Mouse (Mus musculus) adrenal gland (tissue): ENCODE measurements around the gene Cdh15.

Source experiments
- intact Hi-C: fragments of 180-260 bp; cut with DNase I; formaldehyde crosslinking; loops from one replicate; pipeline ENCODE4 v1.15.1; 2025

The Cdh15 gene

GRCm38 (mm10) chr8:122878231-122878630 is 30.5 kb downstream of the Cdh15 start:
- intact Hi-C loops = no loop called here

GRCm38 (mm10) chr8:122880302-122880701 is 32.5 kb downstream of the Cdh15 start:
- intact Hi-C loops = no loop called here

GRCm38 (mm10) chr8:122883671-122884070 is 35.9 kb downstream of the Cdh15 start:
- intact Hi-C loops = no loop called here

- intact Hi-C loops = loop anchor here (5.0 kb wide), 1 partner anchor 39 kb away; no protein-coding TSS in a partner anchor
Observed at GRCm38 (mm10) chr8:122891440-122891839, 43.7 kb downstream of the Cdh15 start.

- intact Hi-C loops = loop anchor here (5.0 kb wide), 1 partner anchor 41 kb away; no protein-coding TSS in a partner anchor
Observed at GRCm38 (mm10) chr8:122893451-122893850, 45.7 kb downstream of the Cdh15 start.

- intact Hi-C loops = no loop called here
Observed at GRCm38 (mm10) chr8:122896317-122896716, 48.6 kb downstream of the Cdh15 start.

GRCm38 (mm10) chr8:122897200-122897599 is 49.4 kb downstream of the Cdh15 start:
- intact Hi-C loops = no loop called here

GRCm38 (mm10) chr8:122898018-122898417 is 50.3 kb downstream of the Cdh15 start:
- intact Hi-C loops = no loop called here

- intact Hi-C loops = no loop called here
Observed at GRCm38 (mm10) chr8:122898473-122898872, 50.7 kb downstream of the Cdh15 start.

GRCm38 (mm10) chr8:122899085-122899484 is 51.3 kb downstream of the Cdh15 start:
- intact Hi-C loops = no loop called here

GRCm38 (mm10) chr8:122901476-122901875 is 53.7 kb downstream of the Cdh15 start:
- intact Hi-C loops = no loop called here

- intact Hi-C loops = no loop called here
Observed at GRCm38 (mm10) chr8:122901892-122902515, 54.2 kb downstream of the Cdh15 start.

- intact Hi-C loops = no loop called here
Observed at GRCm38 (mm10) chr8:122902581-122902980, 54.8 kb downstream of the Cdh15 start.

- intact Hi-C loops = no loop called here
Observed at GRCm38 (mm10) chr8:122903002-122903401, 55.2 kb downstream of the Cdh15 start.

- intact Hi-C loops = no loop called here
Observed at GRCm38 (mm10) chr8:122904496-122904895, 56.7 kb downstream of the Cdh15 start.

- intact Hi-C loops = loop anchor here (5.0 kb wide), 3 partner anchors 37 to 197 kb away; partner anchors contain the start of genes Ankrd11 and Rpl13
Observed at GRCm38 (mm10) chr8:122905346-122905745, 57.6 kb downstream of the Cdh15 start.

GRCm38 (mm10) chr8:122906463-122907021 is 58.8 kb downstream of the Cdh15 start:
- intact Hi-C loops = loop anchor here (2.0 to 5.0 kb wide), 4 partner anchors 36 to 196 kb away; partner anchors contain the start of genes Ankrd11 and Rpl13

- intact Hi-C loops = no loop called here
Observed at GRCm38 (mm10) chr8:122912150-122912549, 64.4 kb downstream of the Cdh15 start.

GRCm38 (mm10) chr8:122912871-122913270 is 65.1 kb downstream of the Cdh15 start:
- intact Hi-C loops = no loop called here

GRCm38 (mm10) chr8:122916766-122917165 is 69.0 kb downstream of the Cdh15 start:
- intact Hi-C loops = no loop called here
